Mouse (Mus musculus) neural tube, embryonic 13.5 days (tissue): ENCODE measurements at regions not wholly inside any gene's neighbourhood (a gene's known extent, or its start where the extent isn't known, plus 50 kb on each side); places are given as distances from the start of the nearest gene placed in this dataset.

Source experiments
- ATAC-seq: fragments of 200-750 bp; cut with Nextera tagmentation; 2 replicates; pipeline ENCODE4 v1.8.0; 2017; ENCODE audit warnings: low read depth, mild to moderate bottlenecking, moderate TSS enrichment, moderate library complexity
- H3K27ac ChIP-seq: fragments of 300-500 bp; sonication (generic); replicated peaks from 2 replicates; pipeline ENCODE4 v1.5.1; 2015; ENCODE audit warnings: moderate library complexity, mild to moderate bottlenecking, inconsistent platforms
- H3K27me3 ChIP-seq: fragments of 300-500 bp; sonication (generic); 2 replicates; pipeline ENCODE4 v1.6.1; 2015; ENCODE audit warnings: mild to moderate bottlenecking, inconsistent platforms
- H3K36me3 ChIP-seq: fragments of 300-500 bp; sonication (generic); 2 replicates; pipeline ENCODE4 v1.6.1; 2015; ENCODE audit warnings: mild to moderate bottlenecking, inconsistent platforms
- H3K4me1 ChIP-seq: fragments of 300-500 bp; sonication (generic); replicated peaks from 2 replicates; pipeline ENCODE4 v1.6.1; 2015; ENCODE audit warnings: inconsistent platforms
- H3K4me2 ChIP-seq: fragments of 300-500 bp; sonication (generic); 2 replicates; pipeline ENCODE4 v1.6.1; 2015; ENCODE audit warnings: inconsistent platforms, mild to moderate bottlenecking, moderate library complexity
- H3K4me3 ChIP-seq: fragments of 300-500 bp; sonication (generic); 2 replicates; pipeline ENCODE4 v1.5.1; 2015; ENCODE audit warnings: mild to moderate bottlenecking, inconsistent platforms
- H3K9ac ChIP-seq: fragments of 300-500 bp; sonication (generic); 2 replicates; pipeline ENCODE4 v1.6.1; 2015; ENCODE audit warnings: moderate library complexity, mild to moderate bottlenecking, inconsistent platforms
- H3K9me3 ChIP-seq: fragments of 300-500 bp; sonication (generic); 2 replicates; pipeline ENCODE4 v1.6.1; 2016; ENCODE audit warnings: inconsistent platforms
- WGBS: fragments of 180-500 bp; shearing (Covaris S2); methylation state at CpG from one replicate; pipeline ENCODE4 v1.1.7; 2015; 5-methylcytosine and 5-hydroxymethylcytosine counted together

DNA sequence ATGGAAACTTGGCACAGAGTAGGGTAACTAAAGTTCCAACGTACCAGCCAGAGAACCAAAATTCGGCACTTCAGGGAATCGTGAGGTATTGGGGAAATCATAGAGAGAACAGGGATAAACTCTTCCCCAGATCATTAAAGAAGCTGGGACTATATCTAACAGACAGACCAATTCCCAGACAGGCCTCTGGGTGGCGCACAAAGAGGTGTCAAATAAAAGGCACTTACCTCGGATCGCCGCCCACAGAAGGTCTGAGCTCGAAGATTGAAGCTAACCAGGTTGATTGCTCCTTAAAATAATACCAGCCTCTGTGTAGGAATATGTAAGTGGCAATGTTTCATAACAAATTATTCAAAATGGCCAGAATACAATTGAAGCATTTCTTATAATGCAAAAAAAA lies 151.2 kb downstream of the CK137956 start:
- ATAC-seq = no peak
- H3K27me3 ChIP-seq = no peaks in the 10 kb centered on the region
- H3K4me3 ChIP-seq = no peak overlapping the region
- no peak overlapping the region for H3K4me2 ChIP-seq
- WGBS = 81% methylated on average over 8 of the region's 8 CpGs
- H3K36me3 ChIP-seq = no peaks in the 10 kb centered on the region
- no peak overlapping the region for H3K9ac ChIP-seq
- H3K27ac ChIP-seq = no peak overlapping the region
- H3K9me3 ChIP-seq = no peaks in the 10 kb centered on the region
- H3K4me1 ChIP-seq = no peaks in the 10 kb centered on the region

DNA sequence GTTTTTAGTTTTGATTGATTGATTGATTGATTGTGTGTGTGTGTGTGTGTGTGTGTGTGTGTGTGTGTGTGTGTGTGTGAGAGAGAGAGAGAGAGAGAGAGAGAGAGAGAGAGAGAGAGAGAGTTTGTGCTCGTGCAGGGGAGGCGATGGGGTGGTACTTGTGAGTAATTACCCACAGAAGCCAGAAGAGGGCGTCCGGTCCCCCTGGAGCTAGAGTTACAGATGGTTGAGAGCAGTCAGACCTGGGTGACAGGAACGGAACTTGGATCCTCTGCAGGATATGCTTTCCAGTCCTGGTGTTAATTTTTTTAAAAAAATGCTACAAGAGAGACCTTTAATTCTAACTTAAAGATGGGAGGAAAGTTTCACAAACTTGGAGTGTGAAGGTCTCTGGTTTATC lies 151.7 kb downstream of the CK137956 start:
- Histone ChIP-seq H3K27me3 (no peaks in the 10 kb centered on the region), H3K27ac (no peak overlapping the region), H3K4me1 (no peaks in the 10 kb centered on the region), H3K4me3 (no peak overlapping the region), H3K36me3 (no peaks in the 10 kb centered on the region), H3K4me2 (no peak overlapping the region), H3K9ac (no peak overlapping the region), H3K9me3 (no peaks in the 10 kb centered on the region)
- no peak for ATAC-seq
- WGBS = 75% methylated on average over 4 of the region's 5 CpGs

DNA sequence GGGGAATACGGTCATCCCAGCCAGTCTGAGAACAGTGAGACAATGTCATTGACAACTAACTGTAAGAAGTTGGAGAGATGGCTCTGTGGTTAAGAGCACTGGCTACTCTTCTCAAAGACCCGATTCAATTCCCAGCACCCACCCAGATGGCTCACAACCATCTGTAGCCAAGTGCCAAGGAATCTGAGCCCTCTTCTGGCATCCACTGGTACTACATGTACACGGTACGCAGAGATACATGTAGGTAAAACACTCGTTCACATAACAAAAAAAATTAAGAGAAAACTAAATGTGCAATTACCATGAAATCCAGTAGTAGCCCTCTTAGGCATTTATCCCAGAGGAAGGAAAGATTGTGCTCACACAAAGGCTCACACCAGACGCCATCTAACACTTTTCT lies 156.1 kb downstream of the CK137956 start:
- Histone ChIP-seq H3K4me1 (no peaks in the 10 kb centered on the region), H3K4me2 (no peak overlapping the region), H3K4me3 (no peak overlapping the region), H3K27me3 (no peaks in the 10 kb centered on the region), H3K9me3 (no peaks in the 10 kb centered on the region), H3K9ac (no peak overlapping the region), H3K36me3 (no peaks in the 10 kb centered on the region), H3K27ac (no peak overlapping the region)
- WGBS = 94% methylated on average over 6 of the region's 6 CpGs
- ATAC-seq = no peak

DNA sequence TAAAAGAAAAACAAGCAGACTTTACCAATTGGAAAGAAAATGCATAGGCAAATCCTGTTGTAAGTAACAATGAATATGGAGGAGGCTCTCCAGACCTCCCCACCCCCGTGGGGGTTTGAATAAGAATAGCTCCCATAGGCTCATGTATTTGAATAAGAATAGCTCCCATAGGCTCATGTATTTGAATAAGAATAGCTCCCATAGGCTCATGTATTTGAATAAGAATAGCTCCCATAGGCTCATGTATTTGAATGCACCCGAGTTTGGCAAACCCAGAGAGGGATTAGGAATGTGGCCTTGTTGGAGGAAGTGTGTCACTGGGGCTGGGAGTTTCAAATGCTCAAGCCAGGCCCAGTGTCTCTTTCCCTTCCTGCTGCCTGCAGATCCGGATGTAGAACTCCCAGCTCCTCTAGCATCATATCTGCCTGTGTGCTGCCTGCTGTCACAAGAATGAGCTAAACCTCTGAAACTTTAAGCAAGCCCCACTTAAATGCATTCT lies 158.7 kb downstream of the CK137956 start:
- 53% methylated on average over 3 of the region's 3 CpGs for WGBS
- H3K9ac ChIP-seq = no peak overlapping the region
- ATAC-seq = no peak
- H3K4me1 ChIP-seq = no peaks in the 10 kb centered on the region
- H3K27me3 ChIP-seq = no peaks in the 10 kb centered on the region
- H3K9me3 ChIP-seq = no peaks in the 10 kb centered on the region
- H3K36me3 ChIP-seq = no peaks in the 10 kb centered on the region
- H3K4me2 ChIP-seq = no peak overlapping the region
- no peak overlapping the region for H3K4me3 ChIP-seq
- H3K27ac ChIP-seq = no peak overlapping the region

DNA sequence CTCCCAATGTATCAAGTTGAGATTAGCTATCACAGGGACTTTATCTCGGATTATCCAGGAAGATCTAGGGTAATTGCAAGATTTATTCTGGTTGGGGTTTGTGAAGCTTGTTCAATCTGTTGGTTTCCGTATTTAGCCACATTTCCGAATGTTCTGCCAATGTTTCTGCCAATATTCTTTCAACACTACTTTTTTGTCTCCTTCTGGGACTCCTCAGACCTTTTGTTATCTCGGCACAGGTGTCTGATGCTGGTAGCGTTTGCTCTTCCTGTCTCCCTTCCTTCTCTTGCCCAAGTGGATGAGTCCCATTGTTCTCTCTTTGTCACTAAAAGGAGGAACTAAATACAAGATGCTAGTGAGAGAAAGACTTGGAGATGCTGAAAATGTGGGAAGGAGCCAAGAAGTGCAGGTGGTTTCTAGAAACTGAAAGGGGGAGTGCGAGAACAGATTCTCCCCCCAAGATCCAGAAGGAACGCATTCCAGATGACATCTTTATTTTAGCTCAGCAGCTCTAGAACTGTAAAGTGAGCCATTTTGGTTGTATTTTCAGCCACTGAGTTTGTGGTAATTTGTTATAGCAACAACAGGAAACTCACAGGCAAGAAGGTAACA lies 159.7 kb downstream of the CK137956 start:
- Histone ChIP-seq H3K4me1 (no peaks in the 10 kb centered on the region), H3K27me3 (no peaks in the 10 kb centered on the region), H3K27ac (no peak overlapping the region), H3K4me3 (no peak overlapping the region), H3K9ac (no peak overlapping the region), H3K9me3 (no peaks in the 10 kb centered on the region), H3K4me2 (no peak overlapping the region), H3K36me3 (no peaks in the 10 kb centered on the region)
- ATAC-seq = no peak
- WGBS = 94% methylated on average over 7 of the region's 7 CpGs

DNA sequence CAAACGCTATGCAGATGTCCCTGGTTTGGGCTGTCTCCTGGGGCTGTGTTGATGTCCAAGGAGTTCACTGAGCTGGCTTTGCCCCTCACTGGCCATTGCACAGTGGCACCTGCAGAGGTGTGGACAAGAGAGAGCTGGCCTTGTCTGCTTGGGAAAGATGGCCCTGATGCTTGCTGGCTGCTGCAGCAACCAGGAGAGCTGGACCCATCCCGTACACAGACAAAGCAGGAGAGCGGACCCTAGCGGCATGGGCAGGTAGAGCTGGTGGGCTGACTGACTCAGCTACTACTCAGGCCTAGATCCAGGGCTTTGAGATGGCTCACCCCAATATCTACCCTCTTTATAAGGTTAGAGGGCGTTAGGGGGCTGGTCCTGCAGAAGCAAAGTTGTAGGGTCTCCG lies 161.7 kb downstream of the CK137956 start:
- H3K4me3 ChIP-seq = no peak overlapping the region
- no peak overlapping the region for H3K4me2 ChIP-seq
- H3K9me3 ChIP-seq = no peaks in the 10 kb centered on the region
- no peak overlapping the region for H3K27ac ChIP-seq
- ATAC-seq = no peak
- H3K36me3 ChIP-seq = no peaks in the 10 kb centered on the region
- no peaks in the 10 kb centered on the region for H3K4me1 ChIP-seq
- WGBS = 75% methylated on average over 6 of the region's 6 CpGs
- no peaks in the 10 kb centered on the region for H3K27me3 ChIP-seq
- no peak overlapping the region for H3K9ac ChIP-seq

DNA sequence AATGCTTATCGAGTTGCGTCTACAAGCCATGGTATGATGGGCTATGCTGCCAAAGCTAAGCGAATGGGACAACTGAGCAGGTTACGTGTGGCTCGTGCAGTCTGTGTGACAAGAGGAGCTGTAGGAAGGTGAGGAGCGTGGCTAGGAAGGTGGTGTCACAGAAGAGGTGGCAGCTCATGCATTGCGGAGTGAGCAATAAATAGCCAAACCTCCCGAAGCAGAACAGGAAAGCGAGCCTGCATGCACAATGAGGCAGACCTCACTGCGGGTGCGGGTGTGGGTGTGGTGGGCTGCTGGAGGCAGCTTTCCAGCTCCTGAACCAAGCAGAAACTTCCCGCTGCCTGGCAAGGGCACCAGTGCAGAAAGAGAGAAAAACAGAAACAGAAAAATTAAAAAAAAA lies 181.5 kb downstream of the CK137956 start:
- no peak for ATAC-seq
- WGBS = 68% methylated on average over 12 of the region's 12 CpGs
- Histone ChIP-seq H3K9me3 (no peaks in the 10 kb centered on the region), H3K27me3 (no peaks in the 10 kb centered on the region), H3K4me1 (0 out of 2 replicates have a peak, but pooled peaks cover 3% of the 10 kb centered on the region), H3K4me2 (no peak overlapping the region), H3K36me3 (no peaks in the 10 kb centered on the region), H3K27ac (no peak overlapping the region), H3K9ac (no peak overlapping the region), H3K4me3 (no peak overlapping the region)

DNA sequence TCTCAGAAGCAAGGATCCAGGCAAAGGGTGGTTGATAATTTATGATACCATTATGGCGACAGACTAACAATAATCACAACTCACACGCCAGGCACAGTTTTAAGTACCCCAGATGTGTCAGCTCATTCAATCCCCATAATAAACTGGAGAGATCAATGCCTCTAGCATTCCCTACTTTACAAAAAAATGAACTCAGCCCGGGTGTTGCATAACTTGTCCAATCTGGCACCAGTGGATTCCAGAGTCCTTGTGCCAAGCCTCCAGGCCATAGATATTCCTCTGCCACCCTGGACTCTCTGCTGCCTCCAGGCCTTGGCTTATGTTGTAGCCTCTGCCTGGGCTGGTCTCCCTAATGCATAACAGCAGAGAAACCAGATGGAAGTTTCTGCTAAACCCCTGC lies 185.0 kb downstream of the CK137956 start:
- H3K4me1 ChIP-seq = peaks cover 11% of the 10 kb centered on the region; the same call in 1 of the 2 replicates
- no peak overlapping the region for H3K4me2 ChIP-seq
- no peak overlapping the region for H3K9ac ChIP-seq
- H3K27me3 ChIP-seq = no peaks in the 10 kb centered on the region
- no peak overlapping the region for H3K27ac ChIP-seq
- no peaks in the 10 kb centered on the region for H3K36me3 ChIP-seq
- ATAC-seq = no peak
- WGBS = 34% methylated on average over 3 of the region's 3 CpGs
- no peak overlapping the region for H3K4me3 ChIP-seq
- H3K9me3 ChIP-seq = no peaks in the 10 kb centered on the region

DNA sequence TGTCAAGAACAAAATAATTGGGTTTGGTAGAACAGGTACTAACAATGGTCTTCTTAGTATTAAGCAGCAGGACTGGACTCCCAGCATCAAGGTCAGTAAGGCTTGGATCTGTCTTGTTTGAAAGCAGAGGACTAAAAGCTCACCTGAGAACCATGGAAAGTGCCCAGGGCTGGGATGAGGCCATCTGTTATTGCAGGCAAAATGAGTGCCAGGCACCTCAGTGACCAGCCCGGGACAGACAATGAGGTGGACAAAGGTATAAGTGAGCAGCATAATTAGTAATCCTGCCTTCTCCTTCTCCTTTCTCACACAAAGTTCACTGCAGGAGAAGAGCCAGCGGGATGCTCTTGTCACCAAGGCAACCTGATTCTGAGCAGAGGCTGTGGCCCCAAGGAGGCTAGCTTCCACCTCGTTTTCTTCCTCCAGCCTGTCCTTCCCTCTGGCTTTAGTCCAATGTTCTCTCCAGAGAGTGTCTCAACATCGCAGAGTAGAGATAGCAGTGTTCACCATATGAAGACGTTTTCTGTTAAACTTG lies 198.7 kb downstream of the CK137956 start:
- H3K4me3 ChIP-seq = no peak overlapping the region
- WGBS = 42% methylated on average over 5 of the region's 5 CpGs

DNA sequence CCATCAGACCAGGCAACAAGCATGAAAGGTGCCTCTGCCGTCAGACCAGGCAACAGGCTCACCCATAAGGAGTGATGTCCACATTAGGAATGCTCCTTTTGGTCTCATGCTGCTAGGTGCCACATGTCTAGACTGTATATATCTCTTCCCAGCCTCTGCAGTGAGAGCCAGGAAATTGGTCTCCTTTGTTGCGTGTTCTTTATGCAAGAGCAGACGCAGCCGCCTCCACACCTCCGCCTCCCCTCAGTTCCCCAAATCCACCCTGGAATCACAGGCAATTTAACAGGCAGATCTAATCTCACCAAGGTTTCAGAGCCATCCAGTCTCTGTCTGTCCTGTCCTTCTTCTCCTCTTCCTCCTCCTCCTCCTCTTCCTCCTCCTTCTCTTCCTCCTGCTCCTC lies 207.0 kb downstream of the CK137956 start:
- no peak overlapping the region for H3K9ac ChIP-seq
- no peak for ATAC-seq
- no peak overlapping the region for H3K4me2 ChIP-seq
- H3K4me3 ChIP-seq = no peak overlapping the region
- no peaks in the 10 kb centered on the region for H3K4me1 ChIP-seq
- no peaks in the 10 kb centered on the region for H3K36me3 ChIP-seq
- H3K9me3 ChIP-seq = no peaks in the 10 kb centered on the region
- whole genome bisulfite sequencing = 89% methylated on average over 5 of the region's 5 CpGs
- no peak overlapping the region for H3K27ac ChIP-seq
- no peaks in the 10 kb centered on the region for H3K27me3 ChIP-seq

More for the DNA sequence above, 198.7 kb downstream of the CK137956 start:
- Histone ChIP-seq H3K27ac (no peak overlapping the region), H3K4me2 (no peak overlapping the region), H3K4me1 (peaks cover 5% of the 10 kb centered on the region), H3K9ac (no peak overlapping the region), H3K9me3 (no peaks in the 10 kb centered on the region), H3K27me3 (no peaks in the 10 kb centered on the region), H3K36me3 (no peaks in the 10 kb centered on the region)
- ATAC-seq = no peak

DNA sequence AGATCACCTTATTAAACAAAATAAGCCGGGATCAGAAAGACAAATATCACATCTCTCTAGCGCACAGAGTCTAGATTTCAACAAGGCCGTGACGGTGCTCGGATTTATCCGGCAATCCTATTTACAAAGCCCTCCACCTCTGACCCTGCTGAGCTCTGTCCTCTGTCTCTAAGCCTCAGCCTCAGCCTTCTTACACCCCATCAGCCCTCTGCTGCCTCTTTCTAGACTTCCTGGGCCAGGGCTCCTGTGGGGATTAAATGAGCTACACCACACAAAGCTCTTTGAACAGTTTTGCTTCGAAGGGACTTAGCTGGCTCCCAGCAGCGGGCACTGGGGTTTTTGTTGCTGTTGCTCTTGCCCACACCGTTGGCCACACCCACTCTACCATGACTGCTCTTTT lies 211.8 kb downstream of the CK137956 start:
- Histone ChIP-seq H3K27ac (no peak overlapping the region), H3K36me3 (no peaks in the 10 kb centered on the region), H3K27me3 (no peaks in the 10 kb centered on the region), H3K4me2 (no peak overlapping the region), H3K4me3 (no peak overlapping the region), H3K4me1 (no peaks in the 10 kb centered on the region), H3K9ac (no peak overlapping the region), H3K9me3 (no peaks in the 10 kb centered on the region)
- WGBS = 90% methylated on average over 9 of the region's 9 CpGs
- no peak for ATAC-seq

DNA sequence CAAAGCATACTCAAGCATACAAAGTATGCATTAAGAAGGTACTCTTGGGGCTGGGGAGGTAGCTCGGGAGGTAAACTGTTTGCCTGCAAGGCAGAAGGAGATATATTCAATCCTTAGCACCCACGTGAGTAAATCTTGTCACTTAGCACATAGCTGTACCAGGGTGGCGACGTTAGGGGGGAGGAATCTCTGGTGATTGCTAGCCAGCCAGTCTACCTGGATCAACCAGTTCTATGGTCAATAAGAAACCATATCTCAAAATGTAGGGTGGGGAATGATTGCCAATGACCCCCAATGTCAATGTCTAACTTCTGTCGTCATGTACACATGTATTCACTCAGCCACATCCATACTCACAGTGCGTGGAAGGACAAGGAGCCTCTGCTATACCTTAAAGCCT lies 214.5 kb downstream of the CK137956 start:
- H3K4me1 ChIP-seq = no peaks in the 10 kb centered on the region
- WGBS = 85% methylated on average over 6 of the region's 6 CpGs
- H3K36me3 ChIP-seq = no peaks in the 10 kb centered on the region
- no peak overlapping the region for H3K4me2 ChIP-seq
- H3K27ac ChIP-seq = no peak overlapping the region
- H3K27me3 ChIP-seq = no peaks in the 10 kb centered on the region
- H3K9ac ChIP-seq = no peak overlapping the region
- ATAC-seq = no peak
- H3K9me3 ChIP-seq = no peaks in the 10 kb centered on the region
- no peak overlapping the region for H3K4me3 ChIP-seq

DNA sequence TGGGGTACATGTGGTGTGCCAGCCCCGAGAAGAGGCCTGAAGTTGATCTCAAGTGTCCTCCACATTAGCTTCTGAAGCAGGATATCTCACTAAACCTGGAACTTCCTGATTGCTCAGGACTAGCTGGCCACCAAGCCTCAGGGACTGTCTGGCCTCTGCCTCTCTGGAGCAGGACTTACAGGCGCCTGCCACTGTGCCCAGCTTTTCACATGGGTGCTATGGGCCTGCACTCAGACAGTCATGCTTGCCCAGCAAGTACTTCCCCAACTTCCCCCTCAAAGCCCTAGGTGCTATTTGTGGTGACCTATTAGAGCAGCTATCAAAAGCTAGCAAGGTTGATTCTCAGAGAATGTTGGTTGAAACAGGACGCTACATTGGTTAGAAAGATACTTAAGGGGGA lies 220.0 kb downstream of the CK137956 start:
- no peak overlapping the region for H3K4me3 ChIP-seq

More for the DNA sequence above, 220.0 kb downstream of the CK137956 start:
- H3K36me3 ChIP-seq = no peaks in the 10 kb centered on the region
- H3K4me1 ChIP-seq = no peaks in the 10 kb centered on the region
- H3K9ac ChIP-seq = no peak overlapping the region
- no peak for ATAC-seq
- H3K9me3 ChIP-seq = no peaks in the 10 kb centered on the region
- no peaks in the 10 kb centered on the region for H3K27me3 ChIP-seq
- no peak overlapping the region for H3K27ac ChIP-seq
- 93% methylated on average over 3 of the region's 3 CpGs for WGBS
- no peak overlapping the region for H3K4me2 ChIP-seq
